Mouse (Mus musculus) neural tube, embryonic 11.5 days (tissue): ENCODE data around the gene Pkp1. TPM values are rescaled to one million over a fixed set of nuclear protein-coding genes. Genes with fewer than 3 reads are reported as not detected.

Experiments
- ATAC-seq: fragments of 200-750 bp; cut with Nextera tagmentation; 2 replicates; pipeline ENCODE4 v1.8.0; 2017; ENCODE audit warnings: moderate number of reproducible peaks, mild to moderate bottlenecking, moderate TSS enrichment, moderate library complexity; ENCODE audit not compliant: insufficient read depth, low FRiP score, low TSS enrichment
- DNase-seq: peaks from one replicate; pipeline ENCODE4 v3.0.0-alpha.2; 2015; ENCODE audit warnings: low spot score
- H3K27ac ChIP-seq: fragments of 300-500 bp; sonication (generic); 2 replicates; pipeline ENCODE4 v1.5.1; 2014; ENCODE audit warnings: low read depth, mild to moderate bottlenecking, low read length
- H3K27me3 ChIP-seq: fragments of 300-500 bp; sonication (generic); 2 replicates; pipeline ENCODE4 v1.6.1; 2014; ENCODE audit warnings: mild to moderate bottlenecking, low read length, mixed read lengths; ENCODE audit not compliant: control insufficient read depth, insufficient read depth
- H3K36me3 ChIP-seq: fragments of 300-500 bp; sonication (generic); 2 replicates; pipeline ENCODE4 v1.6.1; 2014; ENCODE audit warnings: mild to moderate bottlenecking, low read length, moderate library complexity, mixed read lengths; ENCODE audit not compliant: control insufficient read depth, insufficient read depth
- H3K4me1 ChIP-seq: fragments of 300-500 bp; sonication (generic); 2 replicates; pipeline ENCODE4 v1.6.1; 2014; ENCODE audit warnings: low read length, mixed read lengths; ENCODE audit not compliant: control insufficient read depth, insufficient read depth
- H3K4me2 ChIP-seq: fragments of 300-500 bp; sonication (generic); 2 replicates; pipeline ENCODE4 v1.6.1; 2014; ENCODE audit warnings: low read depth, mild to moderate bottlenecking, moderate library complexity
- H3K4me3 ChIP-seq: fragments of 300-500 bp; sonication (generic); 2 replicates; pipeline ENCODE4 v1.5.1; 2014; ENCODE audit warnings: low read depth, low read length
- H3K9ac ChIP-seq: fragments of 300-500 bp; sonication (generic); 2 replicates; pipeline ENCODE4 v1.6.1; 2014; ENCODE audit warnings: mild to moderate bottlenecking, low read length
- H3K9me3 ChIP-seq: fragments of 300-500 bp; sonication (generic); 2 replicates; pipeline ENCODE4 v1.6.1; 2016; ENCODE audit warnings: low read length; ENCODE audit not compliant: control insufficient read depth
- WGBS: fragments of 180-500 bp; shearing (Covaris S2); extraction: QIAGEN DNeasy Blood & Tissue Kit; methylation state at CpG from one replicate; pipeline ENCODE4 v1.1.7; 2014; 5-methylcytosine and 5-hydroxymethylcytosine counted together
- polyA plus RNA-seq: library from polyadenylated mRNA; unstranded; fragments of >200 nt; fragmentation: Nextera tagmentation; extraction: Ambion mirVana; gene quantifications from 2 replicates; pipeline ENCODE4 v1.2.1, GENCODE M21; 2014

Pkp1 gene
- polyA plus RNA-seq, 1 experiment from 2014 or later = 0.12 TPM

- Histone ChIP-seq H3K36me3 (no peaks in the 10 kb centered on the region), H3K4me3 (no peak overlapping the region), H3K9ac (no peak overlapping the region), H3K4me1 (peaks cover 2% of the 10 kb centered on the region), H3K4me2 (no peak overlapping the region), H3K9me3 (no peaks in the 10 kb centered on the region), H3K27ac (no peak overlapping the region), H3K27me3 (no peaks in the 10 kb centered on the region)
- WGBS = 71% methylated on average over 5 of the region's 5 CpGs
- ATAC-seq = no peak
- DNase-seq = no peak
Observed at GRCm38 (mm10) chr1:135846632-135847031, 72.4 kb downstream of the Pkp1 start.

GRCm38 (mm10) chr1:135844481-135844880, 74.5 kb downstream of the Pkp1 start:
- 75% methylated on average over 6 of the region's 6 CpGs for WGBS
- Histone ChIP-seq H3K9me3 (no peaks in the 10 kb centered on the region), H3K27ac (no peak overlapping the region), H3K36me3 (no peaks in the 10 kb centered on the region), H3K4me3 (no peak overlapping the region), H3K4me2 (no peak overlapping the region), H3K9ac (no peak overlapping the region), H3K4me1 (no peaks in the 10 kb centered on the region), H3K27me3 (no peaks in the 10 kb centered on the region)
- ATAC-seq (no peak), DNase-seq (no peak)

- Histone ChIP-seq H3K9me3 (no peaks in the 10 kb centered on the region), H3K27ac (no peak overlapping the region), H3K4me1 (no peaks in the 10 kb centered on the region), H3K4me2 (no peak overlapping the region), H3K36me3 (no peaks in the 10 kb centered on the region), H3K27me3 (no peaks in the 10 kb centered on the region), H3K4me3 (no peak overlapping the region), H3K9ac (no peak overlapping the region)
- ATAC-seq = no peak
- 86% methylated on average over 10 of the region's 10 CpGs for WGBS
- DNase-seq = no peak
Observed at GRCm38 (mm10) chr1:135843519-135844262, 75.3 kb downstream of the Pkp1 start.

- Histone ChIP-seq H3K9ac (no peak overlapping the region), H3K27ac (no peak overlapping the region), H3K9me3 (no peaks in the 10 kb centered on the region), H3K36me3 (no peaks in the 10 kb centered on the region), H3K4me3 (no peak overlapping the region), H3K4me1 (no peaks in the 10 kb centered on the region), H3K27me3 (no peaks in the 10 kb centered on the region), H3K4me2 (no peak overlapping the region)
- WGBS = 72% methylated on average over 15 of the region's 15 CpGs
- no peak for ATAC-seq
- no peak for DNase-seq
Observed at GRCm38 (mm10) chr1:135840675-135841395, 78.2 kb downstream of the Pkp1 start.

GRCm38 (mm10) chr1:135839065-135839464, 79.9 kb downstream of the Pkp1 start:
- Histone ChIP-seq H3K9ac (no peak overlapping the region), H3K4me3 (no peak overlapping the region), H3K27ac (no peak overlapping the region), H3K9me3 (no peaks in the 10 kb centered on the region), H3K4me1 (no peaks in the 10 kb centered on the region), H3K4me2 (no peak overlapping the region), H3K27me3 (no peaks in the 10 kb centered on the region), H3K36me3 (no peaks in the 10 kb centered on the region)
- ATAC-seq (no peak), DNase-seq (no peak)
- 87% methylated on average over 6 of the region's 6 CpGs for WGBS

- H3K27me3 ChIP-seq = no peaks in the 10 kb centered on the region
- no peaks in the 10 kb centered on the region for H3K36me3 ChIP-seq
- 78% methylated on average over 4 of the region's 4 CpGs for WGBS
- DNase-seq (no peak), ATAC-seq (no peak)
- no peak overlapping the region for H3K9ac ChIP-seq
- no peak overlapping the region for H3K4me3 ChIP-seq
- H3K27ac ChIP-seq = no peak overlapping the region
- H3K4me1 ChIP-seq = no peaks in the 10 kb centered on the region
- H3K4me2 ChIP-seq = no peak overlapping the region
- H3K9me3 ChIP-seq = no peaks in the 10 kb centered on the region
Observed at GRCm38 (mm10) chr1:135838626-135839025, 80.4 kb downstream of the Pkp1 start.

GRCm38 (mm10) chr1:135835716-135836483, 83.1 kb downstream of the Pkp1 start, which contains the start of gene Tnnt2:
Gene Tnnt2, plus strand, starts transcription at chr1:135836354.
- no peak for ATAC-seq
- Histone ChIP-seq H3K27ac (no peak within 1 kb of the TSS), H3K9me3 (no peaks in the 10 kb centered on the region), H3K4me2 (no peak within 1 kb of the TSS), H3K36me3 (no peaks in the 10 kb centered on the region), H3K4me3 (no peak within 1 kb of the TSS), H3K9ac (no peak within 1 kb of the TSS), H3K4me1 (no peaks in the 10 kb centered on the region), H3K27me3 (no peaks in the 10 kb centered on the region)
- no peak for DNase-seq
- WGBS = 57% methylated on average over 9 of the region's 9 CpGs

GRCm38 (mm10) chr1:135834983-135835382, 84.0 kb downstream of the Pkp1 start:
- no peaks in the 10 kb centered on the region for H3K36me3 ChIP-seq
- 77% methylated on average over 8 of the region's 8 CpGs for WGBS
- no peaks in the 10 kb centered on the region for H3K27me3 ChIP-seq
- ATAC-seq (no peak), DNase-seq (no peak)
- H3K4me3 ChIP-seq = no peak overlapping the region
- no peaks in the 10 kb centered on the region for H3K4me1 ChIP-seq
- H3K4me2 ChIP-seq = no peak overlapping the region
- no peak overlapping the region for H3K9ac ChIP-seq
- H3K9me3 ChIP-seq = no peaks in the 10 kb centered on the region
- H3K27ac ChIP-seq = no peak overlapping the region
